Mouse (Mus musculus) kidney, adult 18-20 months (tissue): ENCODE measurements at regions not wholly inside any gene's neighbourhood (a gene's known extent, or its start where the extent isn't known, plus 50 kb on each side); places are given as distances from the start of the nearest gene placed in this dataset.

ENCODE experiments used
- DNase-seq: peaks from one replicate; pipeline ENCODE4 v3.0.0; 2021

DNA sequence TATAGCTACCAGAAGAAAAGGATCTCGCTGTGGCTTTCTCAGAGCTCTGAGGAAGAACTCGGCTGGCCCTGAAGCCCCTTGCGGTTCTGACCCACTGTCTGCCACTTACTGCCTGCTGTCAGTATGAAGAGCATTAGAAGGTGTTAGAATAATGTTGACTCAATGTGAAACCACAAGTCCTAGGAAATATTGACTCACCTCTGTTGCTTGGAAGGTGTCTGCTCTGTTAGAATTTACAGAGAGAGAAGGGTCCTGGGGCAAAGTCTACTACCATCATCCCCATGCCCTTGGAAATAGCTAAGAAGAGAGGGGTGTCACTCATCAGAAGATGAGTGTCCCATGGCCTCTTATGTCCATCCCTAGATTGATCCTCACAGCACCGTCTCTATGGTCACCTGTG lies 197.9 kb downstream of the Hlx start:
- DNase-seq: no peak

- DNase-seq: no peak
Observed at GRCm38 (mm10) chr1:184533870-184534269, 198.5 kb downstream of the Hlx start.

DNA sequence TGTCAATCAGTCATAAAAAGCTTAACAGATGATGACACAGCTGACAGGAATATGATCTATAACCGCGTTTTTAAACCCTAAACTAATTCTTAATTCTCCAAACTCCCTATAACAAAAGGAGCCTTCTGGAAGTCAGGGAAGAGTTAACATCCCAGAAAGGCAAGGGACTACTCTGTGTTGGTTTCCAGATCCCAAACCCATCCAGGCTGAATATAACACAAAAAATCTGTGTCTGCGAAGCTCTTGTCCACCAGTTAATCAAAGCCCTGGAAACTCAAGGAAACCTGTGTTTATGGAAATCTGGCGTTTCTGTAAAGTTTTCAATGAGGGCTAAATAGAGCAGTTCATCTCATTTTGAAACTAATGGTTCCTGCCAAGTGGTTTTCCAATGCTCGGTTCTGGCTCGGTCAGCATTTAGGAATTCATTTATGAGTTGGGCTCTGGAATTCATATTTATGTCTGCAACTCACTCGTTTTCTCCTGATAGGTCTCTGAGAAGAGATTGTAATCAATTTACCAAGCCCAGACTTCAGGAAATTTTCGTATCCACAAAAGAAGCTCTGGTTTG lies 199.8 kb downstream of the Hlx start:
- no peak for DNase-seq

DNA sequence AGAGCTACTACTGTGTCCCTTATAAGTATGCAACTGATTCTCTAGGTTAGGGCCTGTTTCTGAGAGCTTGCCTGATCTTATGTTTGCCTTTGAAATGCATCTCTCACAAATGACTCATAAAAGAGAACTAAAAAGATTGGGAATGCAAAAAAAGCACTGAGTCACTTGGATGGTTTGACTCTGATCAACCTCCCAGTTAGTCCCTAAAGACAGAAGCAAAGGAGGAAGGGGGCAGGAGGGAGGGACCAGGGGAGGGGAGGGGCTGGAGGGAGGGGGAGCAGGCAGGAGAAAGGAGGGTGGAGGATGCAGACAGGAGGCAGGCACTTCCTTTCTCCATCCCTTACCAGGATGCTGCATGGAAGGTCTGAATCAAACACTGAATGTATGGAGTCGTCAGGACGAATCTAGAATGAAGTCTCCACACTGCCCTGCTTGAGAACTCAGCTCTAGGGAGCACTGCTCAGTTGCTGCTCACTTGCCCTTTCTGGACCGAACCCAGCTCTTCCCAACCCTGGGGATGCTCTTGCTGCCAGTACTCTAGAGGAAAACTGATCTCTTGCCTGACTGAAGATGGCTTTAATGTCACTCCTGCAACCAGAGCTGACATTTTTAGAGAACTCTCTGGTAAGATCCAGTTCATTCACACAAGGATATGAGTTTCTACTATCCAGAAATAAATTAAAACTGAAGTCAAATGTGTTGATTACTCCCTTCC lies 201.7 kb downstream of the Hlx start:
- DNase-seq: no peak

- DNase-seq: no peak
Observed at GRCm38 (mm10) chr1:184525740-184526139, 206.7 kb downstream of the Hlx start.

DNA sequence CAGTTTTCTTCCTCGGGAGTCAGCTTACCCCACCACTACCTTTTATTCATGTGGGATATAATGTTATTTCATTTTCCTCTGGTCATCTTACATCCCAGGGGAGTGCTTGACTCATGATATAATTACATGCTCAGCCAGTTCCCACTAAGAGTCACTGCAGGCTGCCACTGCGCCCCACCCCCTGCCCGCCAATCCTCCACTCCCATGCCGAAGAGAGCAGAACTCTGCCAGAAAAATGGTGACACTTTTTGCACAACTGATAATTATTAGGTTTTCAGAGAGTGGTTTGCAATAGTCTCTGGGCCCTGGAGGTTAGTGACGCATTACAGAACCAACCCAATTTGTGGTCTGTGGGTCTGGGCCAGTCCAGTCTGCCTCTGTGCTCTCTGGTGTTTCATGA lies 212.9 kb downstream of the Hlx start:
- no peak for DNase-seq

GRCm38 (mm10) chr1:184504663-184505062 lies 227.8 kb downstream of the Hlx start:
- no peak for DNase-seq

GRCm38 (mm10) chr1:184503827-184504355 lies 228.5 kb downstream of the Hlx start:
- DNase-seq: no peak

DNA sequence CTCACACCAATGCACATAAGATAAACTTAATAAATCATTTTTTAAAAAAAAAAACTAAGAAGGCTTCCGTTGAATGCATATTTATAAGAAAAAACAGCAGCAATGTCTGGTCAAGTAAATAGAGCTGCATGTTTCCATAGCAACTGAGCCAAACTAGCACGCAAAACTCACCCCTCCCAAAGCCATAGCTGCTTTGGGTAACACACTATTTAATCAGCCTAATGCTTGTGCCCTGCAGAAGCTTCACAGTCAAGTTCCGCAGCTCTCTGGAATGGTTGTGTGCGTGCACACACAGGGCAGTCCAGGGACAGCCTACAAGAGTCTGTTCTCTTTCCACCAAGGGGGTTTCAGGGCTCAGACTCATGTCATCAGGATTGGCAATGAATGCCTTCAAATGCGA lies 231.7 kb downstream of the Hlx start:
- DNase-seq: no peak

DNA sequence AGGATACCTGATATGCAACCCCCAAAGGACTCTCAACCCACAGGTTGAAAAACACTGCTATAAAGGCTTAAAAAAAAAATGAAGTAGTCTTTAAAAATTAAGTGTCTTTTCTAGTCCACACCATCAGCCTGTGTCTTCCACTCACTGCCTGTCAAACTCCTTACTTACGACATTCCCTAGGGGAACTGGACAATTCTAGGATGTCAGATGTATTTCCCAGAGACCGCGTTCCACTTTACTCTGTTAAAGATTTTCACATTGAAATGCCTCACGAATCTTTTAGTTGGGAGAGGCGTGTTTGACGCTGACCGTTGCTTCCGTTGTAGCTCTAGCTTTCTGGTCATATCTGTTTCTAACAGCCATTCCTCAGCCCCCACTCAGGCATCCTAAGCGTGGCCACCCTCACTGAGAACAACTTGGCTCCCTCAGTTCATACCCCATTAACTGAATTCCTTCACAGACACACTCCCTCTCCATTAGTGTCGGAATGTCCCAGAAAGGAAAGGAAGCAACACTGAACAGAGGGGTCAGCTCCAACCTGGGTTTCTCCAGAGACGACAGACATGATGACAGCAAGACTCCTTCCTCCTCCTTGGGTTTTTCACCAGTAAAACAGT lies 233.4 kb downstream of the Hlx start:
- no peak for DNase-seq

DNA sequence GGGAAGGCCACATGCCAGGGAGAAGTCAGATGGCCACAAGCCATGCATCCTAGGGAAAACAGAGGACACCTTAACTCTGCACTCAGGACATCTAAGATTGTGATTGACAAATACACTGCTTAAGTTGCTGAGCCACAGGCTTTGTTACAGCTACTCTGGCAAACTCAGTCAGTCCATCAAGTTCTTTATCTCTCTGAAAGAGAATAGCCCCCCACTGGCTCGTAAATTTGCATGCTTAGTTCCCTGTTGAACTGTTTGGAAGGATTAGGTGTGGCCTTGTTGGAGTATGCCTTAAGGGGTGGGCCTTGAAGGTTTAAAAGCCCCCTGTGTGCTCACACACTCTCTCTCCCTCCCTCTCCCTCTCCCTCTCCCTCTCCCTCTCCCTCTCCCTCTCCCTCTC lies 235.4 kb downstream of the Hlx start:
- no peak for DNase-seq

DNA sequence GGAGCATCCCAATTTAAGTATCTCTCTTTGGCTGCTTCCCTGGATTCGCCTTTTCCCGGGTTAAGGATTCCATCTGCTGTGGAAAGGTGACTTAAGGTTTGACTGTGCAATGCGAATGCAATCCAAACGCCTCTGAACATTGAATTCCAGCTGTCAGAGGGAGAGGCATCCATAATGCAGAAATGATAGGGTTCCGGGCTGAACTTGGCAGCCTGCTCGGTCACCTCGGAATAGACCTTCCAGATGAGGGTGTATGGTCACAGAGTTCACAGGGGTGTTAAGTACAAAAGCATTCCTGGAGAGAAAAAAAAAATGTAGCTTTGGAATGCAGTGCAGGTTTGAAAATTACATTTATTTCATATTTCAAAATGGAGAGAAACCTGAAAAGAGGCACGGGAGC lies 238.6 kb downstream of the Hlx start:
- DNase-seq: no peak

- DNase-seq: no peak
Observed at GRCm38 (mm10) chr1:184492115-184492514, 240.3 kb downstream of the Hlx start.

DNA sequence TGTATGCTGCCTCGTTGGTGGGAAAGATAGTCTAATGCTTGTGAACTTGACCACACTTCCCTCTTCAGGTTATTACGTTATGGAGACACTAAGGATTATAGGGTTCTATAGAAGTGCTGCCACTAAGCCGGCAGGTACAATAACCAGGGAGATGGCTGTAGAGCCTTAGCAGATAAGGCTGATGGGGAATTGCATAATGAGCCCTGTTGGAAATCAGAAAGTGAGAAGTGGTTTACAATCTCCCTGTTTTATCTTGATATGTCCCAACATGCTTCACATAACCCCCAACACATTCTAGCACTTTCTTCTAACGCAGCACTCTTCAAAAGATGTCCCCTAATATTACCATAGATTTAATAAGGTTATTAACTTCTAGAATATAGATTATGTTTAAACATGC lies 241.2 kb downstream of the Hlx start:
- no peak for DNase-seq

DNA sequence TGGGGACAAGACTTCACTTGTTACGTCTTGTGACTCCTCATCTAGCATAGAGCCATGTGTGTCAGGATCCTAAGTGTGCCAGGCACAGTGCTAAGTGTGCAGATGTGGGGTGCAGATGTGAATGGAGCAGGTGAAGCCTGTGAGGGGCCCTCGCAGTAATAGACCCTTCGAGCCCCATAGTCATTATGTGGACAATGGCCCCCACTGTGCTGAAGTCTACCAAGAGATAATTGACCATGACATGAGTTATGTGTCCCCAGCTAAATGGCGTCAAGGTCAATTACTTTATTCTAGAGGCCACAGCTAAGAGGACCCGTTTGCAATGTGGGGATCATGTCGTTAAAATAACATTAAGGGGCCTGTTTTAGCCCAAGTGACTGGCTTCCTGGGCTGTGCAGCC lies 245.0 kb downstream of the Hlx start:
- no peak for DNase-seq

- no peak for DNase-seq
Observed at GRCm38 (mm10) chr1:184484801-184485200, 247.6 kb downstream of the Hlx start.

DNA sequence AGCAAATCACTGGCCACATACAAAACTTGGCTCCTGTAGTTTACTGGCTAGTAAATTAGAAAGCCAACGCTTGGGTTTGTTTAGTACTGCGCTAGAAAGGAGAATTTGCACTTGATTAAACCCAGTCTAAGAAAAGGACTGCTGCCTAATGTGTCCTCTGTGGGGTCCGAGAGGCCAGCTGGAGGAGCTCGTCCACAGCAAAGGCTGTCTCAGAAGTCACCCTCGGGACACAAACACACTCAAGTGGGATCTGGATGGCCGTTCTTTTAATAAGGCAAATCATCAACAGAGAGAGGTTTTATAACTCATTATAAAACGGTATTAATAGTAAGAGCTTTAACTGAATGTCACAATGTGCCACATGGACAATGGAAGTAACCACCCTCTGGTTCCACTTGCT lies 249.0 kb downstream of the Hlx start:
- DNase-seq: no peak

DNA sequence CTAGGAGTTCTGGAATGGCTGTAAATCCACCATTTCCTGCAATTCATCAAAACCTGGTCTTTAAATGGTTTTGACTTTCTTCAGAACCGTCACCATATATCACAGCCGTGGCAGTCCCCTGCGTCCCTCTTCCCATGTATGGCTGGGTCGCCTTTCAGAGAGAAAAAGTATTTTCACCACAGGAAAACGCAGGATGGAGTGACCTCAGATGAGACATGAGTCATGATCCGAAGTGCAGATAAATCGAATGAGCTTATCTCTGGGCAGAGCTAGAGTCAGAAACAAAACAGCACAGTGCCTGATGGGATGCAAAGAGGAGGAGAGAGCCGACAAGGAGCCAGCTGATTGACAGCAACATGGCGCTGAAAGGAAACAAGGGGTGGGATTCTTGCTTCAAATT lies 250.4 kb downstream of the Hlx start:
- no peak for DNase-seq

GRCm38 (mm10) chr1:184480571-184481220 lies 251.7 kb downstream of the Hlx start:
- no peak for DNase-seq

GRCm38 (mm10) chr1:184478006-184478405 lies 254.4 kb downstream of the Hlx start:
- DNase-seq: no peak

- DNase-seq: no peak
Observed at GRCm38 (mm10) chr1:184462481-184463124, 269.8 kb downstream of the Hlx start.

DNA sequence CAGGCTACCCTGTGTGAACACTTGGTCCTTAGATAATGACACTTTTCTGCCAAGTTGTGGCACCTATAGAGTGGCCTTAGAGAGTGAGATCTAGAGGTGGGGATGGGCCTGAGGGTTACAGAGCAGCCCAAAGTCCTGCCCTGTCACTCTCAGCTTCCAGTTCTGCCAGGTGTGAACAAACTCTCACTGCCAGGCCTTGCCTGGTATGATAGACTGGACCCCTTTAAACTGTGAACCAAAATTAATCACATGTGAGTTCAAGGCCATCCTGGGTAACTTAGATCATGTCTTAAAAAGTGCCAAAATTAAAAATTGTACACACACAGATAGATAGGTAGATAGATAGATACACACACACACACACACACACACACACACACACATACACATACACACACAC lies 271.0 kb downstream of the Hlx start:
- DNase-seq: no peak

DNA sequence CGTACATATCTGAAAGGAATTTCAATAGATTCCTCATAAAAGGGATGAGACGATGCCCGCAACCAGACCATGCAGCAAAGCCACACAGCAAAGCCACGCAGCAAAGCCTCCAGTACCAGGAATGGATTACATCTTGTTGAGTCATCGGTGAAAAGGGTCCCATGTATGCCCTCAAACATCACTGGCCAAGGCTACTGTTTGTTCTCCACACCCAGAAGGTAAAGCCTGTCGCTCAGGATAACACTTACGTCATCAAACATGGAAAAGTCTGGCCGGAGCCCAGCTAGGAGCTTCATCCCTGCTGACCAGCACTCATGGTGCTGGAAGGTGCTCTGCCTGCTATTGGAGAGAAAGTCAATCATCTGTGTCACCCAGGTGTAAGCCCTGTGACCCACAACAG lies 275.7 kb downstream of the Hlx start:
- no peak for DNase-seq
